Mouse (Mus musculus): ENCODE results near the gene Aif1. TPM values are rescaled to one million over a fixed set of nuclear protein-coding genes. Genes with fewer than 3 reads are reported as not detected.

The Aif1 gene
- polyA plus RNA-seq, 2 experiments, result 8.1 to 20.7 TPM

- 2% methylated on average over 4 of the region's 4 CpGs for WGBS (ENCODE audit: insufficient replicate concordance)
- no peaks in the 10 kb centered on the region for H3K36me3 ChIP-seq (replicated peaks; ENCODE audit: control insufficient read depth, insufficient read depth, low read depth)
- peaks cover 3 to 10% of the 10 kb centered on the region in 2 experiments; a peak in 3 of 4 replicates for H3K4me1 ChIP-seq (replicated peaks; ENCODE audit: control insufficient read depth in 2 of 2, insufficient read depth in 2 of 2, low read length in 1 of 2)
- peak overlapping the region; percentile 5 to 53; a peak in 3 of 4 replicates for H3K4me3 ChIP-seq (ENCODE audit: insufficient read depth in 1 of 2, low read depth in 2 of 2, low read length in 2 of 2)
- TF ChIP-seq EP300 (IDR thresholded peaks at IDR 0.05; ENCODE audit: low read depth), result no peak
- H3K4me2 ChIP-seq (ENCODE audit: low read depth), result peak overlapping the region; percentile 64
- H3K27ac ChIP-seq, result no peak overlapping the region
- no peaks in the 10 kb centered on the region for H3K9me3 ChIP-seq (ENCODE audit: control insufficient read depth, low read length)
- H3K27me3 ChIP-seq (ENCODE audit: control insufficient read depth, insufficient read depth, low read length), result no peaks in the 10 kb centered on the region
- 0 out of 2 replicates have a peak, but pooled peaks have one; percentile 12 for ATAC-seq (ENCODE audit: insufficient read depth)
- DNase-seq (ENCODE audit: low read depth in 3 of 3, low spot score in 3 of 3), result no peak
- no peak overlapping the region for H3K9ac ChIP-seq (replicated peaks)
These were observed 10.8 kb upstream of the Aif1 start for GRCm38 (mm10) chr17:35186681-35187080.

GRCm38 (mm10) chr17:35185639-35186611, 10.1 kb upstream of the Aif1 start:
- Histone ChIP-seq H3K9me3 (ENCODE audit: control insufficient read depth, low read length) (no peaks in the 10 kb centered on the region), H3K27me3 (ENCODE audit: control insufficient read depth, insufficient read depth, low read length) (no peaks in the 10 kb centered on the region), H3K36me3 (replicated peaks; ENCODE audit: control insufficient read depth, insufficient read depth, low read depth) (no peaks in the 10 kb centered on the region), H3K9ac (replicated peaks) (peak overlapping the region; percentile 38), H3K4me1 (replicated peaks; ENCODE audit: control insufficient read depth in 2 of 2, insufficient read depth in 2 of 2, low read length in 1 of 2) (peaks cover 3 to 9% of the 10 kb centered on the region in 2 experiments; a peak in 3 of 4 replicates), H3K4me3 (ENCODE audit: insufficient read depth in 1 of 2, low read depth in 2 of 2, low read length in 2 of 2) (peak overlapping the region; percentile 50 to 53), H3K4me2 (ENCODE audit: low read depth) (peak overlapping the region; percentile 64), H3K27ac (no peak overlapping the region)
- ATAC-seq (ENCODE audit: insufficient read depth) (peak; percentile 54; the same call in 1 of the 2 replicates), DNase-seq (ENCODE audit: low read depth in 3 of 3, low spot score in 3 of 3) (peak in 2 of 3 experiments; percentile 45 to 68)
- under 1% methylated on average over 18 of the region's 18 CpGs for WGBS (ENCODE audit: insufficient replicate concordance)
- no peak for TF ChIP-seq EP300 (IDR thresholded peaks at IDR 0.05; ENCODE audit: low read depth)
- TF ChIP-seq CTCF (IDR thresholded peaks at IDR 0.05; ENCODE audit: low read depth), result no peak

GRCm38 (mm10) chr17:35180093-35180492, 4.2 kb upstream of the Aif1 start:
- WGBS (ENCODE audit: insufficient replicate concordance), result 63% methylated on average over 5 of the region's 5 CpGs
- ATAC-seq (ENCODE audit: insufficient read depth) (no peak), DNase-seq (ENCODE audit: low read depth in 3 of 3, low spot score in 3 of 3) (no peak)
- no peak overlapping the region for H3K4me3 ChIP-seq (ENCODE audit: insufficient read depth in 1 of 2, low read depth in 2 of 2, low read length in 2 of 2)
- H3K27ac ChIP-seq, result no peak overlapping the region
- peaks cover 0 to 4% of the 10 kb centered on the region in 2 experiments; a peak in 1 of 4 replicates for H3K4me1 ChIP-seq (replicated peaks; ENCODE audit: control insufficient read depth in 2 of 2, insufficient read depth in 2 of 2, low read length in 1 of 2)
- TF ChIP-seq EP300 (IDR thresholded peaks at IDR 0.05; ENCODE audit: low read depth) (no peak), CTCF (IDR thresholded peaks at IDR 0.05; ENCODE audit: low read depth) (no peak)
- no peaks in the 10 kb centered on the region for H3K36me3 ChIP-seq (replicated peaks; ENCODE audit: control insufficient read depth, insufficient read depth, low read depth)
- H3K9ac ChIP-seq (replicated peaks), result no peak overlapping the region
- no peaks in the 10 kb centered on the region for H3K9me3 ChIP-seq (ENCODE audit: control insufficient read depth, low read length)
- no peak overlapping the region for H3K4me2 ChIP-seq (ENCODE audit: low read depth)
- H3K27me3 ChIP-seq (ENCODE audit: control insufficient read depth, insufficient read depth, low read length), result no peaks in the 10 kb centered on the region

GRCm38 (mm10) chr17:35178528-35178927, 2.7 kb upstream of the Aif1 start:
- H3K36me3 ChIP-seq (replicated peaks; ENCODE audit: control insufficient read depth, insufficient read depth, low read depth), result no peaks in the 10 kb centered on the region
- H3K27me3 ChIP-seq (ENCODE audit: control insufficient read depth, insufficient read depth, low read length), result no peaks in the 10 kb centered on the region
- TF ChIP-seq EP300 (IDR thresholded peaks at IDR 0.05; ENCODE audit: low read depth), result no peak
- peak; percentile 95 for TF ChIP-seq CTCF (IDR thresholded peaks at IDR 0.05; ENCODE audit: low read depth)
- H3K9ac ChIP-seq (replicated peaks), result no peak overlapping the region
- no peak overlapping the region for H3K4me3 ChIP-seq (ENCODE audit: insufficient read depth in 1 of 2, low read depth in 2 of 2, low read length in 2 of 2)
- no peak overlapping the region for H3K27ac ChIP-seq
- peak in 1 of 3 experiments; percentile 34 for DNase-seq (ENCODE audit: low read depth in 3 of 3, low spot score in 3 of 3)
- H3K9me3 ChIP-seq (ENCODE audit: control insufficient read depth, low read length), result no peaks in the 10 kb centered on the region
- no peak overlapping the region for H3K4me2 ChIP-seq (ENCODE audit: low read depth)
- WGBS (ENCODE audit: insufficient replicate concordance), result 6% methylated on average over 5 of the region's 5 CpGs
- peak; percentile 50; the same call in 1 of the 2 replicates for ATAC-seq (ENCODE audit: insufficient read depth)
- peaks cover 0 to 4% of the 10 kb centered on the region in 2 experiments; a peak in 1 of 4 replicates for H3K4me1 ChIP-seq (replicated peaks; ENCODE audit: control insufficient read depth in 2 of 2, insufficient read depth in 2 of 2, low read length in 1 of 2)

- Histone ChIP-seq H3K4me2 (ENCODE audit: low read depth) (no peak overlapping the region), H3K9me3 (ENCODE audit: control insufficient read depth, low read length) (no peaks in the 10 kb centered on the region), H3K36me3 (replicated peaks; ENCODE audit: control insufficient read depth, insufficient read depth, low read depth) (no peaks in the 10 kb centered on the region), H3K9ac (replicated peaks) (no peak overlapping the region), H3K27me3 (ENCODE audit: control insufficient read depth, insufficient read depth, low read length) (no peaks in the 10 kb centered on the region), H3K27ac (no peak overlapping the region), H3K4me3 (ENCODE audit: insufficient read depth in 1 of 2, low read depth in 2 of 2, low read length in 2 of 2) (no peak overlapping the region), H3K4me1 (replicated peaks; ENCODE audit: control insufficient read depth in 2 of 2, insufficient read depth in 2 of 2, low read length in 1 of 2) (peaks cover 0 to 4% of the 10 kb centered on the region in 2 experiments; a peak in 1 of 4 replicates)
- no peak for ATAC-seq (ENCODE audit: insufficient read depth)
- WGBS (ENCODE audit: insufficient replicate concordance), result 60% methylated on average over 6 of the region's 6 CpGs
- DNase-seq (ENCODE audit: low read depth in 3 of 3, low spot score in 3 of 3), result no peak
- TF ChIP-seq CTCF (IDR thresholded peaks at IDR 0.05; ENCODE audit: low read depth), result no peak
- TF ChIP-seq EP300 (IDR thresholded peaks at IDR 0.05; ENCODE audit: low read depth), result no peak
These were observed 486 bp downstream of the Aif1 start for GRCm38 (mm10) chr17:35175382-35175781.
